Mouse (Mus musculus): Measurements from ENCODE around the gene Rasal2.

Gene Rasal2

GRCm38 (mm10) chr1:157439973-157440641 lies 27.7 kb upstream of the Rasal2 start:
- DNase-seq (ENCODE audit: low read depth, low spot score) = no peak

- DNase-seq (ENCODE audit: low read depth, low spot score) = no peak
Measured at GRCm38 (mm10) chr1:157439101-157439500, 26.7 kb upstream of the Rasal2 start.

- no peak for DNase-seq (ENCODE audit: low read depth, low spot score)
Measured at GRCm38 (mm10) chr1:157438290-157438689, 25.9 kb upstream of the Rasal2 start.

GRCm38 (mm10) chr1:157435926-157436325 lies 23.5 kb upstream of the Rasal2 start:
- no peak for DNase-seq (ENCODE audit: low read depth, low spot score)

GRCm38 (mm10) chr1:157434404-157434803 lies 22.0 kb upstream of the Rasal2 start:
- DNase-seq (ENCODE audit: low read depth, low spot score) = no peak

- no peak for DNase-seq (ENCODE audit: low read depth, low spot score)
Measured at GRCm38 (mm10) chr1:157433316-157433715, 20.9 kb upstream of the Rasal2 start.

GRCm38 (mm10) chr1:157428366-157428765 lies 16.0 kb upstream of the Rasal2 start:
- DNase-seq (ENCODE audit: low read depth, low spot score) = no peak

GRCm38 (mm10) chr1:157427604-157428003 lies 15.2 kb upstream of the Rasal2 start:
- no peak for DNase-seq (ENCODE audit: low read depth, low spot score)

GRCm38 (mm10) chr1:157426933-157427332 lies 14.5 kb upstream of the Rasal2 start:
- no peak for DNase-seq (ENCODE audit: low read depth, low spot score)

- no peak for DNase-seq (ENCODE audit: low read depth, low spot score)
Measured at GRCm38 (mm10) chr1:157425741-157426427, 13.5 kb upstream of the Rasal2 start.

- DNase-seq (ENCODE audit: low read depth, low spot score) = no peak
Measured at GRCm38 (mm10) chr1:157417861-157418260, 5.5 kb upstream of the Rasal2 start.

GRCm38 (mm10) chr1:157417414-157417813 lies 5.0 kb upstream of the Rasal2 start:
- DNase-seq (ENCODE audit: low read depth, low spot score) = no peak

GRCm38 (mm10) chr1:157416628-157417027 lies 4.2 kb upstream of the Rasal2 start:
- DNase-seq (ENCODE audit: low read depth, low spot score) = no peak

- DNase-seq (ENCODE audit: low read depth, low spot score) = no peak
Measured at GRCm38 (mm10) chr1:157415771-157416170, 3.4 kb upstream of the Rasal2 start.

GRCm38 (mm10) chr1:157411711-157412380 lies 549 bp downstream of the Rasal2 start:
- peak; percentile 42 for DNase-seq (ENCODE audit: low read depth, low spot score)

GRCm38 (mm10) chr1:157411341-157411710 lies 1.1 kb downstream of the Rasal2 start:
- no peak for DNase-seq (ENCODE audit: low read depth, low spot score)

- peak; percentile 17 for DNase-seq (ENCODE audit: low read depth, low spot score)
Measured at GRCm38 (mm10) chr1:157410937-157411336, 1.5 kb downstream of the Rasal2 start.

GRCm38 (mm10) chr1:157409648-157410047 lies 2.7 kb downstream of the Rasal2 start:
- DNase-seq (ENCODE audit: low read depth, low spot score) = no peak

- DNase-seq (ENCODE audit: low read depth, low spot score) = no peak
Measured at GRCm38 (mm10) chr1:157388027-157388426, 24.4 kb downstream of the Rasal2 start.

GRCm38 (mm10) chr1:157380694-157381093 lies 31.7 kb downstream of the Rasal2 start:
- no peak for DNase-seq (ENCODE audit: low read depth, low spot score)

GRCm38 (mm10) chr1:157370397-157370796 lies 42.0 kb downstream of the Rasal2 start:
- DNase-seq (ENCODE audit: low read depth, low spot score) = no peak

GRCm38 (mm10) chr1:157368316-157368715 lies 44.1 kb downstream of the Rasal2 start:
- no peak for DNase-seq (ENCODE audit: low read depth, low spot score)

- DNase-seq (ENCODE audit: low read depth, low spot score) = no peak
Measured at GRCm38 (mm10) chr1:157346661-157347060, 65.7 kb downstream of the Rasal2 start.

All from CD4-positive, CD25-positive, alpha-beta regulatory T cell, adult 2 months (primary cell).